Mouse (Mus musculus): Measurements from ENCODE around the gene Ttc23. TPM values are rescaled to one million over a fixed set of nuclear protein-coding genes. Genes with fewer than 3 reads are reported as not detected.

Ttc23 gene
- polyA plus RNA-seq, 1 experiment from 2014 or later = 7.8 TPM

GRCm38 (mm10) chr7:67788713-67789112 lies 141.5 kb downstream of the Ttc23 start:
- Histone ChIP-seq H3K27ac (no peak overlapping the region), H3K4me2 (replicated peaks) (no peak overlapping the region), H3K36me3 (replicated peaks; ENCODE audit: control insufficient read depth, insufficient read depth) (no peaks in the 10 kb centered on the region), H3K4me3 (replicated peaks; ENCODE audit: low read length) (no peak overlapping the region), H3K9me3 (ENCODE audit: control insufficient read depth, low read length) (no peaks in the 10 kb centered on the region), H3K9ac (no peak overlapping the region), H3K27me3 (ENCODE audit: control insufficient read depth, insufficient read depth, low read length) (no peaks in the 10 kb centered on the region), H3K4me1 (replicated peaks; ENCODE audit: control insufficient read depth, insufficient read depth, low read length) (no peaks in the 10 kb centered on the region)
- 15% methylated on average over 10 of the region's 10 CpGs for WGBS
- peak; percentile 89 for DNase-seq (ENCODE audit: low spot score)
- ATAC-seq (ENCODE audit: low FRiP score) = no peak

GRCm38 (mm10) chr7:67791256-67791655 lies 144.0 kb downstream of the Ttc23 start:
- Histone ChIP-seq H3K27ac (no peak overlapping the region), H3K9ac (no peak overlapping the region), H3K4me3 (replicated peaks; ENCODE audit: low read length) (no peak overlapping the region), H3K9me3 (ENCODE audit: control insufficient read depth, low read length) (no peaks in the 10 kb centered on the region), H3K4me1 (replicated peaks; ENCODE audit: control insufficient read depth, insufficient read depth, low read length) (no peaks in the 10 kb centered on the region), H3K27me3 (ENCODE audit: control insufficient read depth, insufficient read depth, low read length) (no peaks in the 10 kb centered on the region), H3K4me2 (replicated peaks) (no peak overlapping the region), H3K36me3 (replicated peaks; ENCODE audit: control insufficient read depth, insufficient read depth) (no peaks in the 10 kb centered on the region)
- WGBS = 57% methylated on average over 7 of the region's 7 CpGs
- DNase-seq (ENCODE audit: low spot score) (no peak), ATAC-seq (ENCODE audit: low FRiP score) (no peak)

GRCm38 (mm10) chr7:67793449-67793848 lies 146.2 kb downstream of the Ttc23 start:
- ATAC-seq (ENCODE audit: low FRiP score) (no peak), DNase-seq (ENCODE audit: low spot score) (no peak)
- Histone ChIP-seq H3K27ac (no peak overlapping the region), H3K4me2 (replicated peaks) (no peak overlapping the region), H3K9me3 (ENCODE audit: control insufficient read depth, low read length) (no peaks in the 10 kb centered on the region), H3K4me1 (replicated peaks; ENCODE audit: control insufficient read depth, insufficient read depth, low read length) (no peaks in the 10 kb centered on the region), H3K9ac (no peak overlapping the region), H3K36me3 (replicated peaks; ENCODE audit: control insufficient read depth, insufficient read depth) (no peaks in the 10 kb centered on the region), H3K27me3 (ENCODE audit: control insufficient read depth, insufficient read depth, low read length) (no peaks in the 10 kb centered on the region), H3K4me3 (replicated peaks; ENCODE audit: low read length) (no peak overlapping the region)
- 71% methylated on average over 7 of the region's 7 CpGs for WGBS

GRCm38 (mm10) chr7:67797065-67797464 lies 149.9 kb downstream of the Ttc23 start:
- Histone ChIP-seq H3K36me3 (replicated peaks; ENCODE audit: control insufficient read depth, insufficient read depth) (no peaks in the 10 kb centered on the region), H3K9ac (no peak overlapping the region), H3K4me1 (replicated peaks; ENCODE audit: control insufficient read depth, insufficient read depth, low read length) (no peaks in the 10 kb centered on the region), H3K9me3 (ENCODE audit: control insufficient read depth, low read length) (no peaks in the 10 kb centered on the region), H3K27me3 (ENCODE audit: control insufficient read depth, insufficient read depth, low read length) (no peaks in the 10 kb centered on the region), H3K4me2 (replicated peaks) (no peak overlapping the region), H3K4me3 (replicated peaks; ENCODE audit: low read length) (no peak overlapping the region), H3K27ac (no peak overlapping the region)
- DNase-seq (ENCODE audit: low spot score) (no peak), ATAC-seq (ENCODE audit: low FRiP score) (no peak)
- WGBS = 46% methylated on average over 8 of the region's 8 CpGs

GRCm38 (mm10) chr7:67798476-67798875 lies 151.3 kb downstream of the Ttc23 start:
- Histone ChIP-seq H3K4me3 (replicated peaks; ENCODE audit: low read length) (no peak overlapping the region), H3K27me3 (ENCODE audit: control insufficient read depth, insufficient read depth, low read length) (no peaks in the 10 kb centered on the region), H3K36me3 (replicated peaks; ENCODE audit: control insufficient read depth, insufficient read depth) (no peaks in the 10 kb centered on the region), H3K9me3 (ENCODE audit: control insufficient read depth, low read length) (no peaks in the 10 kb centered on the region), H3K4me1 (replicated peaks; ENCODE audit: control insufficient read depth, insufficient read depth, low read length) (no peaks in the 10 kb centered on the region), H3K9ac (no peak overlapping the region), H3K4me2 (replicated peaks) (no peak overlapping the region), H3K27ac (no peak overlapping the region)
- ATAC-seq (ENCODE audit: low FRiP score) (no peak), DNase-seq (ENCODE audit: low spot score) (no peak)
- WGBS = 87% methylated on average over 4 of the region's 4 CpGs

- no peaks in the 10 kb centered on the region for H3K27me3 ChIP-seq (ENCODE audit: control insufficient read depth, insufficient read depth, low read length)
- no peak for ATAC-seq (ENCODE audit: low FRiP score)
- H3K4me1 ChIP-seq (replicated peaks; ENCODE audit: control insufficient read depth, insufficient read depth, low read length) = peaks cover 4% of the 10 kb centered on the region; the same call in 1 of the 2 replicates
- H3K4me3 ChIP-seq (replicated peaks; ENCODE audit: low read length) = no peak overlapping the region
- no peak for DNase-seq (ENCODE audit: low spot score)
- H3K27ac ChIP-seq = no peak overlapping the region
- H3K36me3 ChIP-seq (replicated peaks; ENCODE audit: control insufficient read depth, insufficient read depth) = no peaks in the 10 kb centered on the region
- H3K9ac ChIP-seq = no peak overlapping the region
- no peaks in the 10 kb centered on the region for H3K9me3 ChIP-seq (ENCODE audit: control insufficient read depth, low read length)
- WGBS = 89% methylated on average over 6 of the region's 6 CpGs
- no peak overlapping the region for H3K4me2 ChIP-seq (replicated peaks)
Observed at GRCm38 (mm10) chr7:67800547-67800946, 153.3 kb downstream of the Ttc23 start.

GRCm38 (mm10) chr7:67801022-67801421 lies 153.8 kb downstream of the Ttc23 start:
- no peaks in the 10 kb centered on the region for H3K27me3 ChIP-seq (ENCODE audit: control insufficient read depth, insufficient read depth, low read length)
- H3K36me3 ChIP-seq (replicated peaks; ENCODE audit: control insufficient read depth, insufficient read depth) = no peaks in the 10 kb centered on the region
- DNase-seq (ENCODE audit: low spot score) (no peak), ATAC-seq (ENCODE audit: low FRiP score) (no peak)
- H3K9ac ChIP-seq = no peak overlapping the region
- no peaks in the 10 kb centered on the region for H3K9me3 ChIP-seq (ENCODE audit: control insufficient read depth, low read length)
- whole genome bisulfite sequencing = 48% methylated on average over 4 of the region's 4 CpGs
- no peak overlapping the region for H3K27ac ChIP-seq
- no peak overlapping the region for H3K4me2 ChIP-seq (replicated peaks)
- peaks cover 4% of the 10 kb centered on the region; the same call in 1 of the 2 replicates for H3K4me1 ChIP-seq (replicated peaks; ENCODE audit: control insufficient read depth, insufficient read depth, low read length)
- no peak overlapping the region for H3K4me3 ChIP-seq (replicated peaks; ENCODE audit: low read length)

GRCm38 (mm10) chr7:67803015-67803856 lies 156.0 kb downstream of the Ttc23 start:
- Histone ChIP-seq H3K27me3 (ENCODE audit: control insufficient read depth, insufficient read depth, low read length) (no peaks in the 10 kb centered on the region), H3K4me1 (replicated peaks; ENCODE audit: control insufficient read depth, insufficient read depth, low read length) (peaks cover 4% of the 10 kb centered on the region; the same call in 1 of the 2 replicates), H3K9ac (peak overlapping the region; percentile 46; the same call in 1 of the 2 replicates), H3K36me3 (replicated peaks; ENCODE audit: control insufficient read depth, insufficient read depth) (no peaks in the 10 kb centered on the region), H3K4me2 (replicated peaks) (peak overlapping the region; percentile 60), H3K27ac (no peak overlapping the region), H3K9me3 (ENCODE audit: control insufficient read depth, low read length) (no peaks in the 10 kb centered on the region), H3K4me3 (replicated peaks; ENCODE audit: low read length) (peak overlapping the region; percentile 32)
- 17% methylated on average over 28 of the region's 28 CpGs for WGBS
- ATAC-seq (ENCODE audit: low FRiP score) (peak; percentile 67; the same call in 1 of the 2 replicates), DNase-seq (ENCODE audit: low spot score) (peak; percentile 82)

GRCm38 (mm10) chr7:67803857-67804215 lies 156.6 kb downstream of the Ttc23 start:
- Histone ChIP-seq H3K9me3 (ENCODE audit: control insufficient read depth, low read length) (no peaks in the 10 kb centered on the region), H3K4me1 (replicated peaks; ENCODE audit: control insufficient read depth, insufficient read depth, low read length) (peaks cover 4% of the 10 kb centered on the region; the same call in 1 of the 2 replicates), H3K4me2 (replicated peaks) (peak overlapping the region; percentile 60), H3K9ac (peak overlapping the region; percentile 46; the same call in 1 of the 2 replicates), H3K36me3 (replicated peaks; ENCODE audit: control insufficient read depth, insufficient read depth) (no peaks in the 10 kb centered on the region), H3K27me3 (ENCODE audit: control insufficient read depth, insufficient read depth, low read length) (no peaks in the 10 kb centered on the region), H3K4me3 (replicated peaks; ENCODE audit: low read length) (peak overlapping the region; percentile 32), H3K27ac (no peak overlapping the region)
- DNase-seq (ENCODE audit: low spot score) (no peak), ATAC-seq (ENCODE audit: low FRiP score) (peak; percentile 33; the same call in 1 of the 2 replicates)
- WGBS = 18% methylated on average over 12 of the region's 13 CpGs

Measured in hindbrain, embryonic 14.5 days (tissue).